Mouse (Mus musculus): Measurements from ENCODE around the gene Ripor1.

Ripor1 gene

GRCm38 (mm10) chr8:105629337-105629736 lies 24.3 kb downstream of the Ripor1 start:
- DNase-seq (ENCODE audit: low spot score), result no peak

DNA sequence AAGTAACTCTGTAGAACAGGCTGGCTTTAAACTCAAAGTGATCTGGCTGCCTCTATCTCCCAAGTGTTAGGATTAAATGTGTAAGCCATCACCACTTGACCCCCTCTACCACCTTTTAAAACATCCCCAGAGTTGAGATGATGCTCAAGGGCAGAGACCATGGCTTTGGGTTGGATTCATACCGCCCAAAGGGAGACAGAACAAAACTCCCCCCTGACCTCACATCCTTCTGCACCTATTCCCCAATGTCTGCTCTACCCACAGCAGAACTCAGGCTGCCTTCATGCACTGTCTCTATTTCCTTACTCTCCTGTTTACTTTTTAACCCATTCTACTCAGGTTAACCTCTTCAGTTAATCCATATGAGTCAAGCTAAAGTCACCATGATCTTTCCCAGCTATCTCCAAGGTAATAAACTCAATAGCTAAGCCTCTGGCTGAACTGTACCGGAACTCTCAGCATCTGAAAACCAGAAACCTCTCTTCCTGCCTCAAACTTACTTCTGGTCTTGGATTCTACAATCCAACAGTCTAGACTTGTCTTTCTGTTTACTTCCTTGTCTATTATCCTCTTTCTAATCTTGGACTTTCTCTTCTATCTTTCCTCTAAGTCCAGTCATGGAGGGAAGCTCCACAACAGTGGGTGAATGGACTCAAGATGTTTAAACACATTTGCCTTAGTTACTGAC lies 29.9 kb downstream of the Ripor1 start:
- no peak for DNase-seq (ENCODE audit: low spot score)

GRCm38 (mm10) chr8:105635481-105635880 lies 30.4 kb downstream of the Ripor1 start:
- no peak for DNase-seq (ENCODE audit: low spot score)

- peak; percentile 94 for DNase-seq (ENCODE audit: low spot score)
Measured at GRCm38 (mm10) chr8:105636018-105636962, 31.2 kb downstream of the Ripor1 start, which contains the start of gene Ctcf. Gene Ctcf (plus strand): TSS chr8:105636568.

- peak; percentile 63 for DNase-seq (ENCODE audit: low spot score)
Measured at GRCm38 (mm10) chr8:105636963-105637510, 32.0 kb downstream of the Ripor1 start, which contains the start of gene Agrp. Gene Agrp (minus strand): TSS chr8:105637393.

- DNase-seq (ENCODE audit: low spot score), result peak; percentile 54
Measured at GRCm38 (mm10) chr8:105637601-105638041, 32.6 kb downstream of the Ripor1 start.

DNA sequence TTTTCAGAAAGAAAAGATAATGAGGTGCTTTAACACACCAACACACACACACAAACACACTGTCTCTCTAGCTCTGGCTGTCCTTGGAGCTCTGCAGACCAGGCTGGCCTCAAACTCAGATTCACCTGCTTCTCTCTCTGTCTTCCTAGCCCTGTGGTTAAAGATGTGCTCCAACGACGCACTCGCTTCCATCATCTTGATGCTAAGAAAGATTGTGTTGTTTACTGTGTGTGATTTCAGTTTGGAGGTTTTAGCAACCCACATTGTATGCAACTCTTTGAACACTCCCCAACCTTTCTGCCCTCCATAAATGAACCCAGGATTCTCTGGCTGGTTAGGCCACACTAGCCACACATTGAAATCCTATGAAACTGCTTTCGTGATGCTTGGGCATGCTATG lies 33.5 kb downstream of the Ripor1 start:
- no peak for DNase-seq (ENCODE audit: low spot score)

DNA sequence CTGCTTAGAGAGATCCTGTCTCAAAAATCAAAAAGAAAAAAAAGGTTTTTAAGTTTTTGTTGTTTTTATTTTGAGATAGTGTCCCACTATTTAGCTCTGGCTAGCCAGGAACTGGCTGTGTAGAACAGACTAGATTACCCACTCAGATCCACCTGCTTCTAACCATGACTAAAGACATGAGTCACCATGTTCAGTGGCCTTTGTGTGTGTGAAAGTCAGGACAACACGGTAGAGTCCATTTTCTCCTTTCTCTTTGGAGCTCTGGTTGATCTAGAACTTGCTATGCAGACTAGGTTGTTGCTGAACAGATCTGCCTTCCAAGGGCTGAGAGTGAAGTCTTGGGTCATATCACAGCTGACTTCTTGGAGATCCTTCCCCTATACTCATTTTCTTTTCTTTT lies 34.8 kb downstream of the Ripor1 start:
- no peak for DNase-seq (ENCODE audit: low spot score)

GRCm38 (mm10) chr8:105640511-105640910 lies 35.5 kb downstream of the Ripor1 start:
- DNase-seq (ENCODE audit: low spot score), result no peak

DNA sequence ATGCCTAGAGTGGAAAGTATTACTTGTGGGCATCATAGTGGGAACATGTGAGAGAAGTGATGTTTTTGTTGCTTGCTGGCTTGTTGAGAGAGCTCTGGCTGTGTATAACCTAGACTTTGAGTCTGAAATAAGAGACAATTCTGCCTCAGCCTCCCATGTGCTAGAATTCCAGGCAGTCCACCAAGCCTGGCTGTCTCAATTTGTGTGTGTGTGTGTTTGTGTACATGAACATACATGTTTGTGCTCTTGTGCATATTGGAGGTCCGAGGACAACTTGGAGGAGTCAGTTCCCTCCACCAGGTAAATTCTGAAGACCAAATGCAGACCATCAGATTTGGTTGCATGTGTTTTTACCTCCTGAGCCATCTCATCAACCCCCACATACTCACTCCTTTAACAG lies 40.1 kb downstream of the Ripor1 start:
- DNase-seq (ENCODE audit: low spot score), result no peak

DNA sequence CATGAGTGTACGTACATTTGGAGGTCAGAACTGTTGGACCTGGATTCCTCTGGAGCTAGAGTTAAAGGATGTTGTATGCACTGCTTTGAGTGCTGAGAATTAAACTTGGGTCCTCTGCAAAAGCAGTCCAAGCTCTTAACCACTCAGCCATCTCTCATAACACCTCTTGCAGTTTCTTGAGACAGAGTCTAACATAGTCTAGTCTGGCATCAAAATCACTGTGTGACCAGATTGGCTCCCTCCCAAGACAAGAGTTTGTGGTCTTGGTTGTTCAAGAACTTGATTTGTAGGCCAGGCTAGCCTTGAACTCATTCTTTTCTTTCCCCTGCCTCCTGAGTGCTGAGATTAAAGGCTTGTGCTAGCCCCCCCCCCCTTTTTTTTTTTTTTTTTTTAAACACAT lies 43.9 kb downstream of the Ripor1 start:
- no peak for DNase-seq (ENCODE audit: low spot score)

DNA sequence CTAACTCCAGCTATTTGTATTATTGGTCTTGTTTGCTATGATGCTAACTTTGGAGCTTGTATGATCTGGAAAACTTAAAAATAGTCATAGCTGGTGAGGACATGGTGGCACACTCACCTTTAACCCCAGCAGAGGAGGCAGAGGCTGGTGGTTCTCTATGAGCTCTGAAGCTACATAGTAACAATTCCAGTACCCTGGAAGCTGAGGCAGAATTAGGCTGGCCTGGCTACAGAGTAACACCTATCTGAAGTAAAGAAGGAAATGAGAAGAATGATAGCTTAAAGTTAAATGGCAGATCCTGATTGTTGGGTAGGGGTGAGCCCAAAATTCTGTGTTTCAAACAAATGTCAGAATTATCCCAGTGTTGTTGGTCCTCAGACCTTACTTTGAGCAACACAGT lies 52.6 kb downstream of the Ripor1 start:
- no peak for DNase-seq (ENCODE audit: low spot score)

GRCm38 (mm10) chr8:105661167-105661566 lies 56.1 kb downstream of the Ripor1 start:
- peak; percentile 56 for DNase-seq (ENCODE audit: low spot score)
